Mouse (Mus musculus) Muller cell, postnatal 12 days (primary cell): ENCODE results near the gene Lilra5.
"Not testable (repeated sequence)": the region's sequence is repeated elsewhere in the genome, so short reads cannot be mapped to it uniquely, and the experiment has no call there.

Experiments
- DNase-seq: peaks from one replicate; pipeline ENCODE4 v3.0.0-alpha.2; 2015; ENCODE audit errors: inconsistent ontology term

Lilra5 gene

DNA sequence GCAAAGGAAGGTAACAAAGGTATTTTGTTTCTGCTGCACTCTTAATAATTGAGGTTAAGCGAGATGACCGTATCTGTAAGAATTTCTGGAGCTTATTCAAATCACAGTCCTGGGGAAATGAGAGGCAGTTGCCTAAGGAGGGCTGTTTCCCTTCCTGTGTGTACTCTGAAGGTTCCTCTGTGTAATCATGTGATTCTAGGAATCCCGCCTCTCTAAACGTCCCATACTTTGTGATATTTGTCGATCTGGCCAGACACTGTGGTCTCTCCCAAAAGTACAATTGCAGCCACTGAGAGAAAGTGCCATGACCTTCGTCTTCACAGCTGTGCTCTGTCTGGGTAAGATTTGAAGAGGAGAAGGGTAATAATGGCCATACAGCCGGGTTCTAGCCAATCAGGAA is at the start of gene Lilra5:
TSS of gene Lilra5 (plus strand) at position 301 of the 400 bp plus-strand sequence.
- DNase-seq, result no peak

DNA sequence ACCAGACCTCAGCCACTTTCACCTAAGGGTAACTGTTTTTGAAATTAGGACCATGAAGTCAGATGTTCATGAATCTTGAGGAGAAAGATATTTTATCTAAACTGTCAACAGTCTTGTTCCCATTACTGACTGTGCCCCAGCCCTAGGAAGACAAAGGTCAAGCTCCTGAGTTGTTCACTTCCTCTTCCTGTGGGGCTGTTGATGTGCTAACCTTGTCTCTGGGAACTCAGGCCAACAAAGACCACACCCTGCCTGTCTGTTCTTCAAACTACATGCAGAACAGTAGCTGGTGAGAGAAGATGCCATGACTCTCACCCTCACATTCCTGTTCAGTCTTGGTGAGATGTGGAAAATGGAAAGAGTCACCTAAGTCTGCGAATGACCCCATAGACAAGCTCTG is 30.4 kb upstream of the Lilra5 start:
- DNase-seq, result no peak

DNA sequence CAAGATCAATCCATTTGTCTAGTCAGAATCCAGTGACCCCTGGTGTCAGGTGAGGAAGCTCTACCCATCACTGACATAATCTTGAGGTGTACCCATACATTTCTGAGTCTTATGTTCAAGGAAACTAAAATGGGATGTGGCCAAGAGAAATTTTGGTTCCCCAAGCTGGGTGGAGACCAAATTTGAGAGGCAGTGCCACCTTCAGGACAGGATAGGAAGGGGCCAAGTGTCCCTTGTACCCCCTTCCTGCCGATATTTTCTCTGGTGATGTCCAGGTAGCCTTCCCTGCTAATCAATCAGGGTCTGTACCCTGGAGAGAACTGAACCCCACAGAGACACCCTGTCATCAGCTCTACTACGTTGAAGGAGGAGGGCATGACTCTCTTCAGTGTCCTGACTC is 28.9 kb upstream of the Lilra5 start:
- DNase-seq, result no peak

DNA sequence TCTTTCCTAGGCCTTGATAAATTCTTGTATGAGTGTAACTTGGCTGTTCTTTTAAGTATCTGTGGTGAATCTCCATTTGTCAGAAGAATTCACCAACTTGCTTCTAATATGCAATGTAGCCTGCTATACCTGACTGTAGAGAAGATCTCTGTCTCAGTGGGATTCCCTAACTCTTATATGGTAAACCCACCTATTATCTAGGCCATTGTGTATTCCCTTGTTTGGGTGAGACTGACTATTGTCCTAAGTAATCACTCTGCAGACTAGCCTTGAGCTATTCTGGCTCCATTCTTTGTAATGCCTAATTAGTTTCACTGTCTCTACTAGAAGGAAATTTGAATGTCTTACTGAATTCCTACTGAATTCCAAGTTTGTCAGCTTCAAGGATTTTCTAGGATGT is 24.1 kb upstream of the Lilra5 start:
- not testable (repeated sequence) for DNase-seq

DNA sequence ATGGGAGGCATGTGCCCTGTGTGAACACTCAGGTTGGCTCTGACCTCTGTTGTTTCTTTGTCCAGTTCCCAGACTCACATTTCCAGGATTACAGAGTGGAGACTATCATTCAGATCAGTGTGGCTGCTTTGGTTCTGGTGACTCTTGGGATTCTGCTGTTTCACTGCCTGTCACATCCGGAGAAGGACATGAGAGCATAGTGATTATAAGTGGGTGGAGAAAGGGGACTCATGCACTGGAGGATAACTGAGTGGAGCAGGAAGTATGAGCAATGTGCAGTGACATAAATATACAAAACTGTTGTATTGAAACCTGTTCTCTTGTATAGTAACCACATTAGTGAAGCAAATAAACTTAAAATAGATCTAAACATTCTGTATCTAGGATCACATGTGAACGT is 22.2 kb upstream of the Lilra5 start:
- DNase-seq, result no peak

DNA sequence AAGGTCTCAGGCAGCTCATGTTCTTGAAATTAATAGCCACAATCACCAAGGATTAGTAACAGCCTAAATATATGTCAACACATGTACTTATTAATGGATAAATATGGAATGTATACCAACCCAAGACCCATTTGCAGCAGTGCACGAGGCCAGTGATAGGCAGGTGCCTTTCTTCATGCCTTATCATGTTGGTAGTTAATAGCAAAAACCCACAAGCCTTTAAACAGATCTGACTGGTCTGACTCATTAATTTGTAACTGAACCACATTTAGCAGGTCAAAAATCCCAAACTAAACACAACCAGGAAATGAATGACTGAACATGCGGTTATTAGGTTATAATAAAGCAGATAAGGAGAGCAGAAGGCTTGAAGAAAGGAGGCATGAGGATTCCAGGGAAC is 21.7 kb upstream of the Lilra5 start:
- DNase-seq, result no peak

DNA sequence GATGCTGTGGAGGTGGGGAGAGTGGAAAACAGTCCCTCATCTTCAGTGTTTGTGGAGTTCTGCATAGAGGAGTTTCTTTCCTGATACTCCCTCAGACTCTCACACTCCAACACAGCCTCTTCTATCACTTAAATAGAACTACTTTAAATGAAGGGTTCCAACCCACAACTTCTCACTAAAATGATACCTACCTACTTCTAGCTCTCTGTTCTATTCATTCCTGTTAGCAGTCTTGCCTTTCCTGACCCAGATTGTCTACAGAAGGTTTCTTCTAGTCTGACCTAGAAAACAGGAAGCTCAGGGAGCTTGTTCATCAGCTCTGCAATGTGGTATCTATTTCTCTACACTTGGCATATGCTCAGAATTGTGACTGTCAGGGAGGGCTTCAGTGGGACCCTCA is 2.0 kb upstream of the Lilra5 start:
- DNase-seq, result no peak

DNA sequence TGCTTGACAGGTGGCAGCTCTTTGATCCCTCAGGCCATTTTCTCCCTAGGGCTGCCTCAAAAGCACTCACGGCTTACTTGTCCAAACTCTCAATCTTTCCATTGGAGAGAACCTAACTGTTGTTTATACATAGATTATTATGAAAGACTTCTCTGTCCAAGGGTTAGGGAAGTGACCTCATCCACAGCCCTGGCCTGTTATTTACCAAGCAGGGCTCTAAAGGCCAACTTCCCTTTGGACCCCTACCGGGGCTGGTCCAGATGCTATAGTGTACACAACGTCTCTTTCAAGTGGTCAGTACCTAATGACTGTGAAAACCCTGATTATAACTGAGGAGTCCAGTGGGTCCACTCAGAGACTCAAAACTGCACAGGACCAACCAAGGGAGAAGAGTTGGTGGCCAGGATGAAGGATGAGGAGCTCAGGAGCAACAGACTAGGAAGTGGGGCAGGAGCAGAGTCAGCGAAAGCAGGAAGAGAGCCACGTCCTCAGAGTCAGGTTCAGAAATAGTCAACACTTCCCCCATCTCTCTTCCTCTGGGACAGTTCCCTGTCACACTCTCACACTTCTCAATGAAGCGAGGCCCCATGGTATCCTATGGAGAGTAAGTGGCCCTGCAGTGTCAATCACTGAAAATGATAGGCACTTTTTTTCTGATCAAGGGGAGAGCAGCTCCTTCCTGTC is 1.6 kb downstream of the Lilra5 start:
- no peak for DNase-seq

DNA sequence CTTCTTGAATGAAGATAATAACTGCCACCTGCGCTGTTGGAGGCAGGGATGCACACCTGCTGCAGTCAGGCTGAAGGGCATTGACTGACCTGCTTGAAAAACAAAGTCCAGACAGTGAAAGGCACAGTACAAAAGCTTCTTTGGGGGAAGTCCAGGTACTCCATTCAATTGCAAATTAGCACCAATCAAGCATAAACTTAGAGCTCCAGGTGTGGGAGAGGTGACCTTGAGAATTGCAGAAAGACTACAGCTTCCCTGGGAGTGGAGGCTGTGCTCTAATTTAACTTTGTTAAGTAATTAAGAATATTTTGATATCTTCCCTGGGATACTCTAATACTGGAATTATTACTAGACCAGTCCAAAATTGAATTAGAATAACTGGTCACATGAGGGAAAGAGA is 13.7 kb downstream of the Lilra5 start:
- DNase-seq, result not testable (repeated sequence)

DNA sequence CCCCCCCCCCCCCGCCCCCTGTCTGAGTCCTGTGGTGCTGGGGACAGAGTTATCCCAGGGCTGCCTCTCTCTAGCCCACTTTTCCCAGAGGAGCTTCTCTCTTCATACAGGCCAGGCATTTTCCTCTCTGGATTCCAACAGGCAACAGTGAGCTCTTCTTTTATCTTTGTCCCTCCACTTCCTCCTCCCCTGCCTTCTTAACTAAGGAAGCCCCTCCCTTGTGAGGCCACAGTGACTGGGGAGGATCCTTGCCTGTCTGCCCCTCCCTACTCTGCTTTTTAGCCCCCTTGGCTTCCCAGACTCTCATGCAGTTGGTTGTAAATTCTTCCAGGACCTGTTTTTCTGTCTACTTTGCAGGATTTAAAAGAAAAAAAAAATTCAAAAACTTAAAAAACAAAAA is 18.5 kb downstream of the Lilra5 start:
- not testable (repeated sequence) for DNase-seq

DNA sequence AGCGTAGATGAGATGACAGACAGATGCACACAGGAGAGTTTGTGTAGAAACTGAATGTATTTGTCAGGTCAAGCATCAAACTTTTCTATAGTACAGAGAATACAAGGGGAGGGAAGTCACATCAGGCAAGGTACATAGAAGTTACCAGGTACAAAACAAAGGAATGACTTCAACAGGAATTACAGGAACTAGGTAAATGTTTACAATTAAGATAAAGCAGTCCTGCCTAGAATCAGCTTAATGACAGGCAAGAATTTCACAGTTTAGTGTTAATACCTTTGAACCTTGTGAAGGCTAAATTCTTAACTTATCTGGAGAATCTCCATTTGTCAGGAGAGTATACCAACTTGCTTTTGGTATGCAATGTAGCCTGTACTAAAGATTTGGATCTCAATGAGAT is 23.0 kb downstream of the Lilra5 start:
- DNase-seq, result not testable (repeated sequence)

DNA sequence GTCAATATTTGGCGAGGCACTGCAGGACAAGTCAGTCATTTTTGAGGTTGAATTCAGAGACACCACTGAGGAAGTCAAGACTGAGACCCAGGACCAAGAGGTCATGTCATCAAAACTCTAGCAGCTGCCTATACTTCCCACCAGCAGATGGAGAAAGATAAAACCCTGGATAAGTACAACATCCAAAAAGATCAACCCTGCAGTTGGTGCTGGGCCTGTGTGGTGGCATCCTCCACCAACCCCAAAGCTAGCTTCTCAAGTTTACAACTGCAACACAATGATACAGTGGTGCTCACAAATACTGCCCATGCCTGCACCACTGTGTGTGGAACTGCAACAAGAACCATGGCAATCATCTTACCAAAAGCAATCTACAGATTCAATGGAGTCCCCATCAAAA is 34.6 kb downstream of the Lilra5 start:
- not testable (repeated sequence) for DNase-seq

DNA sequence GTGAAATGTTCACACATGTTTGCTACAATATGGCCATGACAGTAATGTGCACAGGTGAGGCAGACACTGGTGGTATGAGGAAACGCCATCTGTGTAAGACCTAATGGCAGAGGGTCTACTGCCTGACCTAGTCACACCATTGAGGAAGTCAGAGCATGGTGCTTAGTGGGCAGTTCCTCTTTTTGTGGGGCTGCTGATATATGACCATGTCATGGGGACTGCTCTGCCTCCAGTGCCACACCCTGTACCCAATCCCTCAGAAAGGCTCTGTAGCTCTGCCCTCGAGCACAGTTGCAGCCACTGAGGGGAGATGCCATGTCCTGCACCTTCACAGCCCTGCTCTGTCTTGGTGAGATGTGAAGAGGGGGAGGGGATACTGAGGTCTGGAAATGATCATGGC is 36.3 kb downstream of the Lilra5 start:
- not testable (repeated sequence) for DNase-seq

DNA sequence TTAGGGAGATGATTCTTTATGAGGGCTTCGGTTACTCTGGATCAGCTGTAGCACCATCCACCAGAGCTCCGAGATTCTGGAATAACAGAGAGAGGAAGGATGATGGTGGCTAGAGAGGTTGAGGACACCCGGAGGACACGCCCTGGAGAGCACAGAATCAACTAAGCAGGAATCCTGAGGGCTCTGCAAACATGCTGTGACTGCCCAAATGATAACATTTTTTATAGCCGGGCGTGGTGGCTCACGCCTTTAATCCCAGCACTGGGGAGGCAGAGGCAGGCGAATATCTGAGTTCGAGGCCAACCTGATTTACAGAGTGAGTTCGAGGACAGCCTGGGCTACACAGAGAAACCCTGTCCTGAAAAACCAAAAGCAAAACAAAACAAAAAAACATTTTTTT is 37.9 kb downstream of the Lilra5 start:
- DNase-seq, result not testable (repeated sequence)

DNA sequence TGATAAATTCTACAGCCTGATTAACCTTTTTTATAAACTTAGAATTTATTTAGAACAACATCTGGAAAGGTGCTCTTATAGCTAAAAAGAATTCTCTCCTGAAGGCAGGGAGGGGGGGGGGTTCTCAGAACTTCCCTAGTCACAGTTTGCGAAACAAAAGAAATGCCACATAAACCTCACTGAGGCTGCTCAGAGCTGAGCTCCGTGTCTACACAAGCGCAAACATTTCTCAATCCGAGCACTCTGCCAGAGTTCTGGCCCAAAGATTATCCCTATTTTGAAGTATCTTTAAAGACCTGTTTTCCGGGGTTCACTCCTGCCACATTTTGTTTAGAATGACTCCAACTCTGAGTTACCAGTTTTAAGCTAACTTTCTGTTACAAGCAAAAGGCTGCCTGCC is 55.1 kb downstream of the Lilra5 start:
- no peak for DNase-seq
